Mouse (Mus musculus): ENCODE data around the gene Coq8a.
A peak's percentile ranks its signal among the peaks of the same experiment; 100 is the strongest.

Coq8a gene

DNA sequence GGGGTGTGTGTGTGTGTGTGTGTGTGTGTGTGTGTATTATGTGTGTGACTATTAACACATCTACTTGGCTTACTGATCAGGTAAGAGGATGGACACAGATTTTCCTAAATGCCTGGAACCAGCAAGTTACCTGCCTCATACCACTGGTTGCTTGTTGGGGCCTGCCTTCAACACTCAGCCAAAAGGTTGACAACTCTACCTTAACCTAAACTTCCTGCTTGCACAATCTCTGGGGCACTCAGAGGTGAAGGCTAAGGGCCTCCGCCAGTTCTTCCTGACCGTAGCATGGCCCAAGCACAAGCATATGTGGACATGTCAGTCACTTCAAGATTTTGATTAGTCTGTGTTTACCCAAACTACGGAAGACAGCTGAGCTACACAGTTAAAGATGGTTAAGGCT, 1.4 kb downstream of the Coq8a start:
- DNase-seq (ENCODE audit: low read depth, low spot score): no peak

- no peak for DNase-seq (ENCODE audit: low read depth, low spot score)
Measured at GRCm38 (mm10) chr1:180196508-180196907, 2.9 kb downstream of the Coq8a start.

DNA sequence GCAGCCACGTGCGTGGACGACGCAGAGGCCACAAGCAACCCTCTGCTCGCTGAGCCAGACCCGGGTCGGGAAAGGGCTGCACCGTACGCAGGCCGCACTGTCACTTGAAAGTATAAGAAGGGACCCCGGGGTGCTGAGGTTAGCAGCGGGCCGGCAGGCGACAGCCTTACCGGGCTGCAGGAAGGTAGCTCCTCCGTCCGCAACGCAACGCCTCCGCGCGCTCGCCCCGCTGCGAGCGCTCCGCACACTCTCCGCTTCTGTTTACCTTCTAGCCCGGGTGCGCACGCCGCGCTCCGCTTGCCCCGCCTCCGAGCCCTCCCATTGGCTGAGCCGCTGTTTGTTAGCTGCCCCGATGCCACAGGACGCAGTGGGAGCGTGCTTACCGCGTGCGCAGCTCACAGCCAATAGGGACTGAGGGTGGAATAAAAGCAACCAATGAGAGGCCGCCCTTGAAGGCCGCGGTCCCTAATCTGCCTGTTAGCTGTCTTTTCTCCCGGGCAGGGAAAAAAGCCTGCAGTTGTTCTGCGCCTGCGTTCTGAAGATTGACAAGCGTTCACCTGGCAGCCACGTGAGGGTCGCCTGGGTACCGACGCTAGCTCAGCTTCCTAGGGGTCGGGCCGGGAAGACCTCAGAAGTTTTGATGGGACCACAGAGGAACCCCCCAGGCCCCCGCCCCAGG, 3.6 kb downstream of the Coq8a start:
- DNase-seq (ENCODE audit: low read depth, low spot score): peak; percentile 99

DNA sequence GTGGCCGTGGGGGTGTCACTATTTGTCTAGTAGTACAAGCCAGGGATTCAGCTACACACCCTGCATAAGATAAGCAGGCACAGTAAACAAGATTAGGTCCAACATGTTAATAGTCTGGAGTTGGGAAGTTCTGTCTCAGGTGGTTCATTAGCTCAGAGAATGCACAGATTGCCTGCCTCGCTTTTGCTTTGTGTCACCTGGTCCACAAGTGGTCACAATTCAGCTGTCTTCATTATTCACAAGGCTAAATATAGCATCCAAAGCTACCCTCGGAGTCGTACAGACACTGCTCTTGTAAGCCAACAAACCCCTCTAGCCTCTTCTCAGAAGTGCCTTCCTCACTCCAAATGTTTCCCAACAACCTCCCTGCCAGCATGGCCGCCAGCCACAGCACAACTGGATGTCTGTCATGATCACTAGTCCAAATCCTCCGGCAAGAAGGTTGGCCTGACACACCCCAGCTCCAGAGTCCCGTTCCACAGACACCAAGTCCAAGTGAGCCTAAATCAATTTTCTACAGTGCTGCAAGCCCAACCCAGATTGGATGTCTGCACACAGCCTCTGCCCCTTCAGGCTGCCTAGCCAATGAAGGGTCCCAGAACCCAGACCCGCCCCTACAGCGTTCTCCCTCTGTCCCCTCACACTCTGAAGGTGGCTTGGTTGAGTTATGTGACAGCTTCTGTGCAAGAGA, 4.5 kb downstream of the Coq8a start:
- peak; percentile 87 for DNase-seq (ENCODE audit: low read depth, low spot score)

DNA sequence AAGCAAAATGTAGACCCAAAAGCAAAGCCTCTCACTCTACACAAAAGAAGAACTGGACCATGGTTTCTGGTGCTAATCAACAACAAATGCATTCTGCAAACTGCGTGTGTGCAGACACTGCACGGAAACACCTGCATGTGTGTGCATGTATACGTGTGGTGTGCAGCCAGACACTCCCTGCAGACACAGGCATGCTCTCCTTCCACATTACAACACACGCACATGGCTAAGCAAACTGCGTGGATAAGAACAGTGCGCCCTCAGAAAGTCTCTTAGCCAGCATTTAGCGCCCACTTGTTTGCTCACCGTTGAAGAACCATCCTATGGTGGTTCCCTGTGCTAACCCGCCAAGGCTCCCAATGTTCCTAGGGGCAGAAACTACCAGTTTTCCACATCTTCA, 5.4 kb downstream of the Coq8a start:
- DNase-seq (ENCODE audit: low read depth, low spot score): no peak

DNA sequence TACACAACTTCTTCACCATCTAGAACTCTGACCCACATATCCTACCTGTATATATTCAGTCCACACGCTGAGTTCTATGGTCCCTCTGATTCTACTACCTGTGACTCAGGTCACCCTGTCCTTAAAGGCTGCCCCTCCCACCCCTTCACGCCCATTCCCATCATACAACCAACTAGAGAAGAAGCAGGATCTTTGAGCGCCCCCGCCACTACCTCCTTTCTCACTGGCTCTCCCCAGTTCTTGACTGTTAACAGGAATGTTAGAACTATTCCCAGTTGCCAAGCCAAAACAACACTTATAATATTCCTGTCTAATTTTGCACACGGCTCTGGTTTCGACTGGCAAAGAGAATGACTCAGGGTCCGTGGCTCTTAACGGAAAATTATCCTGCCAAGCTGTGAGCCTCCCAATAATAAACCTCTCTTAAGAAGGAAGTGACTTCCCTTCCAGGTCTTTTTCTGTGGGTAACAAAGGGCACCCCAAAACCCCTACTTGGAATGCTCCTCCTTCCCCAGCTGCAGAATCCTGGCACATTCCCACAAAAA, 5.9 kb downstream of the Coq8a start:
- DNase-seq (ENCODE audit: low read depth, low spot score): no peak

DNA sequence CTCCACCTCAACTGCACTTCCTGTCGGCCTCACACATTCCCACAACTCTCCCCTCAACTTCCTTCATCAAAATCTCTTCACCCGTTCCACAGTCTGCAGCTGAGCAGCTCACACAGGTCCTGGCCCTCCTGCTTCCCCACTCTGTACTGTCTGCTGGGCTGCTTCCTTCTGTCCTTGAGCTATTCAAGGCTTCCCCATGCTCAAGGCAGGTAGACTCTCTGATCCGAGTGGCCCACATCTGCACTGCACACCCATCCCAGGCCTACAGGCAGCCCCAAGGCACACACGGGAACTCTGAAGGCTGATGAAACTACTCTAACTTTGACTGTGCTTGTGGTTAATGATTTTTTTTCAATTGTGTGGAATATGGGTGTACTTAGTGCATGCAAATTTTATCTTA, 6.5 kb downstream of the Coq8a start:
- DNase-seq (ENCODE audit: low read depth, low spot score): no peak

DNA sequence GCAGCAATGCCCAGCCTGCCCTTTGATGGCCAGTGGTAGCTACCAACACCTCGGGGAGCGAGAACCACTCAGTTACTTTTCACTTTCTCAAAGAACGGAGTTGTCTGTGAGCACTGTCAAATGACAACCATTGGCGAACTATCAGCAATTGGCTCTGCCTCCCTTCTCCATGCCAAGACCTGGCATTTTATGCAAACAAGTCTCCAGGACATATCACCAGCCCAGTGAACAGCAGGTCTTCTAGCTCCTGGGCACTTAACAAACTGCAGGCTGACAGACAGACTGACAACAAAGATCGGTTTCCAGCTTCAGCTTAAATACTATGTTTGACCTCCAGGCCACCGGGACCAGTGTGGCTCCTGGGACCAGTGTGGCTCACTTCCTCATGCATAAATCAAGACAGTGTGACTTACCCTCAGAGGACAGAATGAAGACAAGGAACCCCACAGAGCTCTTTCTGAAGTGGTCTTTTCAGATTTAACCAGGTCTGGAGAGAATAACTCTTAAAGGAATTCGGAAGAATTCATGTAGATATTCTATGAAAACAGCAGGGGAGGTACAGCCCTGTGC, 7.7 kb downstream of the Coq8a start:
- DNase-seq (ENCODE audit: low read depth, low spot score): no peak

DNA sequence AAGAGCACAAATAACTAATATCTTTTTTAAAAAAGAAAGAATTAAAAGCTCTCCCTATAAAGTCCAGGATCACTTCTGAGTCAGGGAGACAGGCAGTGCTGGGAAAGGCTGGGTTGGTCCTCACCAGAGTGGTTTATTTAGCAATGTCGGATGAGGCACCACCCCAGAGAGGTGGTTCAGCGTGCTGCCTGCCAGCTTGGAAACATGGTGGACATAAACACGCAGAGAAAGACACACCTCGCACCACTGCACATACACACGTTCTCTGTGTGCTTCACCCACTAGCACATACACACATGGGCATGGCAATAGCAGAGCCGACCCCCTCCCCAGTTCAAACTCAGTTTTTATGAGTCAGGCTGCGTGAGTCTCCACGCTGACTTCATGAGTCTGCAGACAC, 8.3 kb downstream of the Coq8a start:
- no peak for DNase-seq (ENCODE audit: low read depth, low spot score)

DNA sequence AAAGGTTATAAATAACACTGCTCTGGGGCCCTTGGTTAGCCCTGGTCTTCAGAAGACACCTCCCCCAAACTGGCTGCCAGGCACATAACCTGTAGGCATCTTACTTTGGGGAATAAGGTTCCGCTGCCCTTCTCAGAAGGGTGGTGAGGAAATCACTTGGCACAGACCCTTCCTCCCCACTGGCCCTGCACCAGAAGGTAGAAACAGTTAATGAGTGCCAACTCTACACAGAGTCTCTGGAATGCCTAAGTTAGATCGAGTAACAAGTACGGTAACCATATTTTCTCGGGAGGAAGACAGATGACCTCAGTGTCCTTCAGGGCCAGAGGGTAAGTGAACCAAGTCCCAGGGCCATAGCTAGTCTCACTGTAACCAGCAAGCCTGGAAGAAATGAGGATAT, 10.5 kb downstream of the Coq8a start:
- peak; percentile 92 for DNase-seq (ENCODE audit: low read depth, low spot score)

DNA sequence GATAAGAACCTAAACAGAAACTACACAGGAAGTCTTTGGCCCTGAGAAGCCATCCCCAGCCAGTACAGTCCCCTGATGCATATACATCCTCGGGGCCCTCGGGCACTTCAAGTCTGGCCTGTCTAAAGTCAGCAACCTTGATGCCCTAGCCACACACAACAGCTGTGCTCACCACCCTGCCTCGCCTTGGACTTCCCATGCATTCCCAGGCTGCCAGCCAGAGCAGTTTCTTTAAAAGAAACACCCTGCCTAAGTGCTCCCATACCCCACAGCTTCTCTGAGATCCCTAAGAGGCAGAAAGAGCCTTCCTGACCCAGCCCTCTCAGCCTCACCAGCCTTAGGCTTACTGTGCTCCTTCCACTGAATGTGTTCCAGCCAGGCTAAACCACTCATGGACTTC, 13.0 kb downstream of the Coq8a start:
- DNase-seq (ENCODE audit: low read depth, low spot score): no peak

GRCm38 (mm10) chr1:180185877-180186276, 13.5 kb downstream of the Coq8a start:
- no peak for DNase-seq (ENCODE audit: low read depth, low spot score)

DNA sequence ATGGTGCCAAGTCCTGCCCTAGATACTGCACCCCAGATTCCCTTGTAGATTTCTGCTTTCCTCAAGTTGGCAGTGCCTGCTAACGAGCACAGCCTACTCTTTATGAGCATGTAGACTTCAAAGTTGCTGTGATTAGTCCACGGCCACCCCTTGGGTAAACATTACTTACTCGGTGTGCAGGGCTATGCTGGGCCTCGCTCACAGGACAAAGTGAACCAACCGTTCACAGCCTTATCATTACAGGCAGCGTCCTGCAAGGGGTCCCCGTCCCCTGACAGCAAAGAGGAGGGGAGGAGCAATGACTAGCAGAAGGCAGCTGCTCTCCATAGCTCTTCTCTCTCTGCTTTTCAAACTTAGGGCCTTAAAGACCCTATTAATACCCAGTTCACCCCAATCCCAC, 14.6 kb downstream of the Coq8a start:
- DNase-seq (ENCODE audit: low read depth, low spot score): no peak

DNA sequence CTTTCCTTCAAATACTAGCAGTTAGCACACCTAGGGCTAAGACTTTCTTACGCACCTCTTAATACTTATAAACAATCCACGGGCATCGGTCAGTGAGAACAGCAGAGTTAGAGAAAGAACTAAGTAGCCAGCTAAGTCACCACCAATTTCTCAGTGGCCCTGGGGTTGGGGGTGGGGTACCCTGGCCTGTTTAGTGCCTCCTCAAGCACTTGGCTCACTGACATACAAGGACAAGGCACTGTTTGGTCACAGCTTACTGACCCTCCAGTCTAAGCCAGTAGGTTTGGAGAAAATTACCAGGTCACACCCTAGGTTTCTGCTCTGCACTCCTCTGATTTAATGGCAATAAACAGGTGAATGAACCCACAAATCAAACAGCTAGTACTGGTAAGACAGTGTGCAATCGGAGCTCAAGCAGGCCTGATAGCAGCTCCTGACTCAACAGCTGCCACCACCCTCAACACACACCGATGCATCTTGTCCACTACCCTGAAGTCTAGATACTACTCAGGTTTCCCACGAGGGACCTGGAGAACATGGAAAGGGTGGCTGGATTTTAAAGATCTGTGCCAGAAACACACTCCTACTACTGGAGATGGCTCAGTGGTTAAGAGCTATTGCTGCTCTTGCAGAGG, 15.8 kb downstream of the Coq8a start:
- DNase-seq (ENCODE audit: low read depth, low spot score): no peak

GRCm38 (mm10) chr1:180182731-180183130, 16.7 kb downstream of the Coq8a start:
- no peak for DNase-seq (ENCODE audit: low read depth, low spot score)

- no peak for DNase-seq (ENCODE audit: low read depth, low spot score)
Measured at GRCm38 (mm10) chr1:180181966-180182319, 17.5 kb downstream of the Coq8a start.

DNA sequence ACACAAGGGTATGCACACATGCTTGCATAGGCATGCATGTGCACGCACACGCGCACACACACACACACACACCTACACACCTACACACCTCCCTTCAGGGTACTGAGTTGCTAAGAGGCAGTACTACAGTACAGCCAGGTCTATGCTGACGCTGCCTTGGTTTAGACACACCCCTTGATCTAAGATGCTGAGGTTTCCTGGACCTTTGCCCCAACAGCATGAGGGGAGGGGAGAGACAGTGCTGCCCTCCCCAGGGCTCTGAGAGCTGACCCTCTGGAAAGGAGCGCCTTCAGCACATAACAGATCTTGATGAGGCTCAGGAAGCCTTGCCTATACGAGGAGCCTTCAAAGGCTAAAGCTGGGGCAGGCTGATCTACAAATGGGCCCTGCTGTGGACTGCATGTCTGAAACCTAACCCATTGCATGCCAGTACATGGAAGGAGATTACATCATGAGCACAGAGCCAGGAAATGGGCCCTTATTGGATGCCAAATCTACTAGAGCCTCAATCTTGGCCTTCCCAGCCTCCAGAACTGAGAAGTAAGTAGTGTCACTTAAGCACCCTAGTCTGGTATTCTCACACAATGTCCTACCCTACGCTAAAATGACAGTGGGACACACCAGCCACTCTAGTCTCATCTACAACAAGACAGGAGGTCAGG, 18.0 kb downstream of the Coq8a start:
- DNase-seq (ENCODE audit: low read depth, low spot score): no peak

- peak; percentile 84 for DNase-seq (ENCODE audit: low read depth, low spot score)
Measured at GRCm38 (mm10) chr1:180179840-180180239, 19.6 kb downstream of the Coq8a start.

- no peak for DNase-seq (ENCODE audit: low read depth, low spot score)
Measured at GRCm38 (mm10) chr1:180179100-180179499, 20.3 kb downstream of the Coq8a start.

- no peak for DNase-seq (ENCODE audit: low read depth, low spot score)
Measured at GRCm38 (mm10) chr1:180178340-180178739, 21.1 kb downstream of the Coq8a start.

- DNase-seq (ENCODE audit: low read depth, low spot score): no peak
Measured at GRCm38 (mm10) chr1:180176784-180177183, 22.6 kb downstream of the Coq8a start.

- DNase-seq (ENCODE audit: low read depth, low spot score): no peak
Measured at GRCm38 (mm10) chr1:180175635-180176034, 23.8 kb downstream of the Coq8a start.
